Mouse (Mus musculus) liver, adult 2 months (tissue): Measurements from ENCODE around the gene Myh6. TPM values are rescaled to one million over a fixed set of nuclear protein-coding genes. Genes with fewer than 3 reads are reported as not detected.
A peak's percentile ranks its signal among the peaks of the same experiment; 100 is the strongest.

Experiments
- DNase-seq: peaks from one replicate; pipeline ENCODE4 v3.0.0-alpha.2; 2011; ENCODE audit warnings: low read depth, low spot score; ENCODE audit errors: extremely low read depth
- H3K27ac ChIP-seq: fragments of 200-500 bp; replicated peaks from 2 replicates; pipeline ENCODE4 v1.5.1; 2012; ENCODE audit warnings: low read depth, mild to moderate bottlenecking, control low read depth, inconsistent platforms, low read length; ENCODE audit not compliant: insufficient read depth
- H3K27me3 ChIP-seq: fragments of 200-500 bp; 2 replicates; pipeline ENCODE4 v1.6.1; 2012; ENCODE audit warnings: mild to moderate bottlenecking, moderate library complexity, low read length, inconsistent platforms; ENCODE audit not compliant: control insufficient read depth, insufficient read depth
- H3K36me3 ChIP-seq: fragments of 200-500 bp; 2 replicates; pipeline ENCODE4 v1.6.1; 2012; ENCODE audit warnings: low read length, inconsistent platforms; ENCODE audit not compliant: control insufficient read depth, insufficient read depth
- H3K4me1 ChIP-seq: fragments of 200-500 bp; 2 replicates; pipeline ENCODE4 v1.6.1; 2011; ENCODE audit warnings: low read length; ENCODE audit not compliant: control insufficient read depth, insufficient read depth
- H3K4me3 ChIP-seq: fragments of 200-500 bp; 2 replicates; pipeline ENCODE4 v1.5.1; 2011; ENCODE audit warnings: low read depth, mild to moderate bottlenecking, control low read depth, low read length, moderate library complexity; ENCODE audit not compliant: insufficient read depth
- H3K79me2 ChIP-seq: fragments of 200-500 bp; 2 replicates; pipeline ENCODE4 v1.6.1; 2012; ENCODE audit warnings: inconsistent platforms, mild to moderate bottlenecking, low read length, moderate library complexity; ENCODE audit not compliant: control insufficient read depth, insufficient read depth
- H3K9ac ChIP-seq: fragments of 200-500 bp; 2 replicates; pipeline ENCODE4 v1.6.1; 2012; ENCODE audit warnings: low read depth, mild to moderate bottlenecking, control low read depth, inconsistent platforms, low read length
- CTCF ChIP-seq: fragments of 200-500 bp; IDR thresholded peaks from 2 replicates; pipeline ENCODE4 v1.5.1; 2011; ENCODE audit warnings: low read depth, low read length, control low read depth
- POLR2A ChIP-seq: fragments of 200-500 bp; IDR thresholded peaks from 2 replicates; pipeline ENCODE4 v1.6.1; 2011; ENCODE audit warnings: low read length, control low read depth; ENCODE audit not compliant: insufficient read depth; ENCODE audit errors: extremely low read depth
- WGBS: fragments of 180-500 bp; shearing (Covaris S2); methylation state at CpG from one replicate; pipeline ENCODE4 v1.1.7; 2018; 5-methylcytosine and 5-hydroxymethylcytosine counted together
- polyA plus RNA-seq: library from polyadenylated mRNA; depleted of rRNA; stranded (reverse); fragments of >200 nt; gene quantifications from 2 replicates; pipeline ENCODE4 v1.2.3, GENCODE M21; 2012
- total RNA-seq: library from RNA; depleted of rRNA; stranded (reverse); fragments of >200 nt; gene quantifications from 2 replicates; pipeline ENCODE4 v1.2.3, GENCODE M21; 2014

The Myh6 gene
- total and polyA plus RNA-seq, 2 experiments, result 0.02 TPM; not detected in 1

- no peaks in the 10 kb centered on the region for H3K79me2 ChIP-seq
- H3K4me3 ChIP-seq, result no peak overlapping the region
- no peak for TF ChIP-seq CTCF
- no peak for TF ChIP-seq POLR2A
- WGBS, result 68% methylated on average over 9 of the region's 9 CpGs
- no peaks in the 10 kb centered on the region for H3K36me3 ChIP-seq
- H3K27ac ChIP-seq, result no peak overlapping the region
- peaks cover 3% of the 10 kb centered on the region; the same call in 1 of the 2 replicates for H3K4me1 ChIP-seq
- H3K27me3 ChIP-seq, result no peaks in the 10 kb centered on the region
- DNase-seq, result peak; percentile 51
- H3K9ac ChIP-seq, result no peak overlapping the region
These were observed 40.6 kb upstream of the Myh6 start for GRCm38 (mm10) chr14:55007120-55007908.

GRCm38 (mm10) chr14:55006541-55006940 is 39.8 kb upstream of the Myh6 start:
- DNase-seq, result no peak
- Histone ChIP-seq H3K27me3 (no peaks in the 10 kb centered on the region), H3K27ac (no peak overlapping the region), H3K79me2 (no peaks in the 10 kb centered on the region), H3K4me1 (peaks cover 3% of the 10 kb centered on the region; the same call in 1 of the 2 replicates), H3K4me3 (no peak overlapping the region), H3K36me3 (no peaks in the 10 kb centered on the region), H3K9ac (no peak overlapping the region)
- TF ChIP-seq CTCF (no peak), POLR2A (no peak)
- 70% methylated on average over 3 of the region's 3 CpGs for WGBS

- H3K4me3 ChIP-seq, result no peak overlapping the region
- no peak for DNase-seq
- H3K4me1 ChIP-seq, result peaks cover 3% of the 10 kb centered on the region; the same call in 1 of the 2 replicates
- H3K36me3 ChIP-seq, result no peaks in the 10 kb centered on the region
- H3K27ac ChIP-seq, result no peak overlapping the region
- H3K27me3 ChIP-seq, result no peaks in the 10 kb centered on the region
- H3K9ac ChIP-seq, result no peak overlapping the region
- H3K79me2 ChIP-seq, result no peaks in the 10 kb centered on the region
- TF ChIP-seq POLR2A (no peak), CTCF (no peak)
- 94% methylated on average over 8 of the region's 8 CpGs for WGBS
These were observed 39.2 kb upstream of the Myh6 start for GRCm38 (mm10) chr14:55005967-55006366.

DNA sequence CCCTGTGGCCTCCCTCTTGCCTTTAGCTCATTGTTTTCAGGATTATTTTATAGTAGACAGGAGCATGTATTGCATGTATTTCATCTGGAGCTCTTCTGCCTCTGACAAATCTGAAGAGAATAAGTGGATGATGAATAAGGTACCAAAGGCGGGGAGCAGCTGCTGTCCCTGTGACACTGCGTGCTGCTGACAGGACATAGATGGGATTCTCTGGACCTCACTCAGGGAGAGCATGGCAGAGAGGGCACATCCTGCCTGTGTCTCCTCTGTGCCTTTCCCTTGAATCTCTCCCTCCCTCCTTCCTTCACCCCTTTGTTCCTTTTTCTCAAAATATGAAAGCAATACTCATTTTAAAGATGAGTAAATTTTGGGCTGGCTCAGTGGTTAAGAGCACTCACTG is 38.8 kb upstream of the Myh6 start:
- H3K9ac ChIP-seq, result no peak overlapping the region
- TF ChIP-seq POLR2A (no peak), CTCF (no peak)
- H3K79me2 ChIP-seq, result no peaks in the 10 kb centered on the region
- no peak for DNase-seq
- H3K27ac ChIP-seq, result no peak overlapping the region
- H3K4me1 ChIP-seq, result peaks cover 3% of the 10 kb centered on the region; the same call in 1 of the 2 replicates
- no peak overlapping the region for H3K4me3 ChIP-seq
- no peaks in the 10 kb centered on the region for H3K27me3 ChIP-seq
- 91% methylated on average over 2 of the region's 2 CpGs for WGBS
- no peaks in the 10 kb centered on the region for H3K36me3 ChIP-seq

DNA sequence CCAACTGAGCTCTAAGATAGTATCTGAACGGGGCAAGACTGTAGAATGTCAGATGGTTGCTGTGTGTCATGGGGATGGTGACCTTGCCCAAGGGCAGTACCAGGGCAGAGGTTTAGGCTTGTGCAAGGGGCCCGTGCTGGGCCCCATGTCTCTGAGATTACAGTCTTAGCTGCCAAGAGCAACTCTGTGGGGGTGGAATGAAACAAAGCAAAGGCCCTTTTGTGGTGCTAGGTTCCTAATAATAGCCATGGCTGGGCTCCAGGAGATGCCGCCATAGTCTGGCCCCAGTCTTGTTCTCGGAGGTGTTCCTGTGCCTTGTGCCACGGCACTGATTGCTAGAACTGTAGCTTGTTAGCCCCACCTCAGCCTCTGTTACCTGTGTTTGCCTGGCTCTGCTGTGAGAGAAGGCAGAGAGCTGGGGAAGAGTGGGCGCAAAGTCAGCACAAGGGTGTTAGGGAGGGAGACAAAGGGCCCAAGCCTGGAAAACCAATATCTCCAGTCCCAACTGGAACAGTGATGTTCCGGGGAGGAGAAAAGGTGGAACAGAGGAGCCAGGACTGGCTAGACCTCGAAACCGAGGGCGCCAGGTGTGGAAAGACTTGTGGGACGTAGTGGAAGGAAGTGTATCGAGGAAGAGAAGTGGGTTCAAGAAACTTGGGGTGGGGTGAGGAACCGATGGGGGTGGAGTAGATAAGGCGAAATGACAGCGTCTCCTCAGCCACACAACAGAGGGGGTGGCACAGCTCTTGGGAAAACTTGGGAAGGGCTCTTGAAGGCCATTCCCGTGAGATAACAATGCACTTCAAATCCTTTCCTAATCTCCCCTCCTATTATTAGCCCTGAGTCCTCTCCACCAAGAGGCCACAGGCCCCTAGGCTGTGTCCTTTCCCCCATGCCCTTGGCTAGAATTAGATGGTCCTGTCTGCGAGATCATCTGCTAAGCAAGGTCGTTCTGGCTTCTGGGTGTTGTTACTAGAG is 37.4 kb upstream of the Myh6 start:
- no peak overlapping the region for H3K4me3 ChIP-seq
- H3K27me3 ChIP-seq, result no peaks in the 10 kb centered on the region
- 82% methylated on average over 18 of the region's 18 CpGs for WGBS
- no peak overlapping the region for H3K27ac ChIP-seq
- TF ChIP-seq CTCF (no peak), POLR2A (no peak)
- no peaks in the 10 kb centered on the region for H3K79me2 ChIP-seq
- DNase-seq, result no peak
- H3K9ac ChIP-seq, result no peak overlapping the region
- peaks cover 3% of the 10 kb centered on the region; the same call in 1 of the 2 replicates for H3K4me1 ChIP-seq
- no peaks in the 10 kb centered on the region for H3K36me3 ChIP-seq
